Mouse (Mus musculus) yolk sac, embryonic 10.5 days (tissue): Measurements from ENCODE around the gene Clba1.
"Not testable (repeated sequence)": the region's sequence is repeated elsewhere in the genome, so short reads cannot be mapped to it uniquely, and the experiment has no call there.

ENCODE experiments used
- DNase-seq: peaks from one replicate; pipeline ENCODE4 v3.0.0-alpha.2; 2017; ENCODE audit warnings: low spot score

Gene Clba1

GRCm38 (mm10) chr12:112819057-112819662, 10.4 kb downstream of the Clba1 start:
- no peak for DNase-seq

DNA sequence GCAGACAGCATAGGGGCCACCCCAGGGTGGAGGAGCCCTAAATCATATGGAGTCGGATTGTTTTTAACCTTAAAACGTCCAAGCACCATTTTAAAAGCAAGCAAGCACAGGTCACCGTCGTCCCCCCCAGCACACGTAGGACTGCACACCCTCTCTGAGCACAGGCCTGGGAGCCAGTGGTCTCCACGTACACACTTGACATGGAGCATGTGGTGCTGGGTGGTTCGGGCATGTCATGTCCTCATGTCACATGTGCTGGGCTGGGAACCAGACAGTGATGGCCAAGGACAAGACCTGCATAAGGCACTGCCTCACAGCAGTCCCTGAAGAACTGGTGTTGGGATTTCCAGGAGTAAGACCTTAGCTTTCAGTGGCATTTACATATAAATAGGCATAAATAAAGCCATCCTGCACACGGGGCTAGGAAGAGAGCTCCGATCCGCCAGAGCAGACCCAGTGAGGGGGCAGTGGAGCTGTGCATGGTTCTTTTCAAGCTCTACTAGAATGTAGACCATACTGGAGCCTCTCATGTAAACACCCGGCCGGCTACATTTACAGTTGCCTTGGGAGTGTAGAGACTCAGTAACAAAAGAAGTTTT, 11.8 kb downstream of the Clba1 start:
- DNase-seq = no peak

- DNase-seq = no peak
These were observed 12.5 kb downstream of the Clba1 start for GRCm38 (mm10) chr12:112821216-112821615.

- no peak for DNase-seq
These were observed 13.2 kb downstream of the Clba1 start for GRCm38 (mm10) chr12:112821974-112822373.

- DNase-seq = no peak
These were observed 13.9 kb downstream of the Clba1 start for GRCm38 (mm10) chr12:112822676-112823075.

DNA sequence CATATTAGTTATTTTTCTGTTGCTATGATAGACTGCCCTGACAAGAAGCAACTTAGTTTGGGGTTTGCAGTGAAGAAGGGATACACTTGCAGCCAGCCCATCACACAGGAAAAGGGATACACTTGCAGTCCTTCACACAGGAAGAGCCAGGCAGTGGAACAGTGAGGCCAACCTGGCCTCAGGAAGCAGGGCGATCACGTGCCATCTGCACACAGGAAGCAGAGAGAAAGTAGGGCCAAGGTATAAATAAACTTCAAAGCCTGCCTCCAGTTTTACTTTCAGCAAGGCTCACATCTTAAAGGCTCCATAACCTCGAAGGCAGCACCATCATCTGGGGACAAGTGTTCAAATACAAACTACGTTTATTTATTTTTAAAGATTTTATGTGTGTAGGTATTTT, 14.5 kb downstream of the Clba1 start:
- no peak for DNase-seq

DNA sequence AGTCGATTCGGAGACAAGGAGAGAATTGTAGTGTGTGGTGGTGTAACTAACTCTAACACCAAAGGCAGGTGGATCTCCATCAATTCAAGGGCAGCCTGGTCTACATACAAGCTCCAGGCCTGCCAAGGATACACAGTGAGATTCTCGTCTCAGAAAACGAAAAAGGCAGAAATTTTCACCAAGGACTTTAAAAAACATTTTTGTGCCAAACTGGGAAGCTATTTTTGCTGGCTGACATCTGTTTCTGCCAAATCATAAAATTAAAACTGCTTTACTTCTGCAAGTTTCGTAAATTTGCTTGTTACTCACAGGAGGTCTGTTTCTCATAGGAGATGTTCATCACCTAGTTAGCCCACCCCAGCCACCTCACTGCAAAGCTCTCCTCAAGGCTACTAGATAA, 17.2 kb downstream of the Clba1 start:
- no peak for DNase-seq

- no peak for DNase-seq
These were observed 19.9 kb downstream of the Clba1 start for GRCm38 (mm10) chr12:112828501-112829243.

- peak; percentile 99 for DNase-seq
These were observed 20.6 kb downstream of the Clba1 start, which contains the start of gene Cdca4 for GRCm38 (mm10) chr12:112829244-112829864. TSS of gene Cdca4 (minus strand) at chr12:112829423.

- DNase-seq = no peak
These were observed 21.4 kb downstream of the Clba1 start for GRCm38 (mm10) chr12:112830141-112830540.

GRCm38 (mm10) chr12:112830570-112830969, 21.8 kb downstream of the Clba1 start:
- no peak for DNase-seq

- no peak for DNase-seq
These were observed 23.7 kb downstream of the Clba1 start for GRCm38 (mm10) chr12:112832411-112832810.

DNA sequence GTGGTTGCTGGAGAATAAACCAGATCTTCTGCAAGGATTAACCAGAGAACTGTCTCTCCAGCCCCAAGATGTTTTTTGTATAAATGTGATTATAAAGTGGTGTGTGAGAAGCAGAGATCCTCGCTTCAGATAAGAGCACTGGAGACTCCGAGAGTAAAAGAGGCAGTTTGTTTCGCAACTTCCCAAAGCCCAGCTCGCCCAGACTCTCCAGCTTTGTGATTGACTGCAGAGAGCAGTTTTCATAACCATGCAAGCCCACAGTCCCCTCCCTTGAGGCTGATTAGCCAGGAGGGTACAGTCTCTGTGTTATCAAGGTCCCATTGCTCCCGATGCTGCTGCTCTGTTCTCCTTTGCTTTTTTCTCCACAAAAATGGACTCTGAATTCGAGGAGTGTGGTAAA, 24.8 kb downstream of the Clba1 start:
- DNase-seq = no peak

DNA sequence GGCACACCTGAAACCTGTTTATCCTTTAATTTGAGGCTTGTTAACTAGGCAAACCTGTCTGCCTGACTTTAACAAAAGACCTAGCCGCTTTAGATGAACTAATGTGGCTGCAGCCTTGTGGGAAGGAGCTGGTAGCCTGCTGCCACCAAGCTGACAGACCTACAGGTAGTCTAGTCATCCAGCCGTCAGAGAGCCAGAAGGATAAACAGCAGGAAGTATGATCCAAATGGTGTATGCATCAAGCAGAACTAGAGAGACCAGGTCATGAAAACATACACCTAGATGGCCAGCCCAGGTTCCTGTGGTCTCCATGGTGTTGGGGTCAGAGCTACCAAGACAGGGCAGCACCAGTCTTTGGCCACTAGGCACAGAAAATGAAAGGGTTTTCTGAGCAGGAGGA, 26.3 kb downstream of the Clba1 start:
- no peak for DNase-seq

DNA sequence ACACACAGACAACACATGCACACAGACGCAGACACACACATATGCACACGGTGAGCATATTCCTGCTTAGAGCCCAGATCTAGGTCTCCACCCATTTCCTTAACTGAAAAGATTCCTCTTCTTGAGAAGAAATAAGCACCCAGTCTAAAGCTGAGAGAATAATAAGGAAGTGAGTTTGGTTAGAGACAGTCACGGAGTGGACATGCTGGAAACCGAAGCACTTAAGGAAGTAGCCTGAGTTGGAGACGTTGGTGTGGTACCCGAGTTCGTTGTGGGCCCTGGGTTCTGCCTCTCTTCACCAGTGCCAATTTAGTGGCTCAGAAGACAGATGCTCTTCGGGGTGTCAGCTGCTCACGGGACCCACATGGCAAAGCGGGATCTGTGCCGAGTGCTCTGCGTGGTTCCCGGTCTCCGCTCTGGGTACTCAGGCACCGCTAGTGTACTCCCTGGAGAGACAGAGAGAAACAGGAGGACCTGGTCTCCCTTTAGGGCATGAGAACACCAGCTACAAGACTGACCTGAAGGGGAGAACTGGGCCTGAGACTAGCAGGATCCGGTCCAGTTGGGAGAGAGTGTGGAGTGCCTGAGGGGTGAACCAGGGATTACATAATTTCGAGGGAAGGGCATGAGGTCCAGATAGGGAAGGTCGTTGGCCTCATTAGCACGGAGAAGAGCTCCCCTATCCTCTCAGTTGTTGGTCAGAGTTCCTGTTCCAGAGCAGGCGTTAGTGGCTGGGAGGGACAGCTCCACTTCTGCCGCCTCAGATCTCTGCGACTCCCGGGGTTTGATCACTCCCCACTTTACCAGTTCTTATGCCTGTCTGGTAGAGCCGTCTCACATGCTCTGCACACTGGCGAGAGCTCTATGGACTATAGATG, 31.7 kb downstream of the Clba1 start:
- DNase-seq = no peak

- DNase-seq = not testable (repeated sequence)
These were observed 32.7 kb downstream of the Clba1 start for GRCm38 (mm10) chr12:112841338-112841892.

GRCm38 (mm10) chr12:112842128-112842527, 33.4 kb downstream of the Clba1 start:
- not testable (repeated sequence) for DNase-seq

DNA sequence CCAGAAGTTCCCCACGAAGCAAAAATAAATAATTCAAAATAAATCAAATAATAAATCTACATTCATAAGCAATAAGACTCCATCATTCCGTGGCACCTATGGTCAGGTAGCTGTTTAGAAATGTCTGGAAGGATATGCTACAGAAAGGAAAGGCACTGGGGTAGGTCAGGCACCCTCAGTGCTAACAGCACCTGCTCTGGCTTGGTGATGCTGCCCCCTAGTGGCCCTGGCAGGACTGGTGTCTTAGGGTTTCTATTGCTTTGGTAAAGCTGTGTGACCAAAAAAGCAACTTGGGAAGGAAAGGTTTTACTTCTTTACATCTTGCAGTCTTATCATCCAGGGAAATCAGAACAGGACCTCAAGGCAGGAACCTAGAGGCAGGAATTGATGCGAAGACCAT, 35.1 kb downstream of the Clba1 start:
- DNase-seq = peak; percentile 67

- DNase-seq = no peak
These were observed 39.1 kb downstream of the Clba1 start for GRCm38 (mm10) chr12:112847880-112848279.

GRCm38 (mm10) chr12:112849235-112850022, 40.7 kb downstream of the Clba1 start:
- no peak for DNase-seq

- DNase-seq = no peak
These were observed 41.6 kb downstream of the Clba1 start for GRCm38 (mm10) chr12:112850344-112850743.
